Mouse (Mus musculus): ENCODE data around the gene Nod2.

Gene Nod2

GRCm38 (mm10) chr8:88633343-88633765 is 13.8 kb upstream of the Nod2 start:
- WGBS = 77% methylated on average over 7 of the region's 7 CpGs

- 82% methylated on average over 14 of the region's 14 CpGs for WGBS
Observed at GRCm38 (mm10) chr8:88635474-88636397, 11.4 kb upstream of the Nod2 start, which contains the start of gene Snx20. TSS of gene Snx20 (minus strand) at chr8:88636128.

GRCm38 (mm10) chr8:88637092-88638000 is 9.8 kb upstream of the Nod2 start:
- 82% methylated on average over 9 of the region's 9 CpGs for WGBS

- WGBS = over 99% methylated on average over 3 of the region's 3 CpGs
Observed at GRCm38 (mm10) chr8:88638908-88639307, 8.2 kb upstream of the Nod2 start.

- WGBS = 69% methylated on average over 5 of the region's 5 CpGs
Observed at GRCm38 (mm10) chr8:88642734-88643564, 4.2 kb upstream of the Nod2 start.

- whole genome bisulfite sequencing = 77% methylated on average over 6 of the region's 6 CpGs
Observed at GRCm38 (mm10) chr8:88650016-88650708, 3.0 kb downstream of the Nod2 start.

- WGBS = 65% methylated on average over 4 of the region's 4 CpGs
Observed at GRCm38 (mm10) chr8:88651122-88651521, 4.0 kb downstream of the Nod2 start.

- WGBS = 63% methylated on average over 3 of the region's 3 CpGs
Observed at GRCm38 (mm10) chr8:88659873-88660272, 12.8 kb downstream of the Nod2 start.

- WGBS = 87% methylated on average over 6 of the region's 6 CpGs
Observed at GRCm38 (mm10) chr8:88662401-88662821, 15.3 kb downstream of the Nod2 start.

- 89% methylated on average over 16 of the region's 16 CpGs for WGBS
Observed at GRCm38 (mm10) chr8:88664121-88664520, 17.0 kb downstream of the Nod2 start.

- 74% methylated on average over 19 of the region's 19 CpGs for WGBS
Observed at GRCm38 (mm10) chr8:88664947-88665346, 17.8 kb downstream of the Nod2 start.

- WGBS = 91% methylated on average over 1 of the region's 1 CpGs
Observed at GRCm38 (mm10) chr8:88666435-88666834, 19.3 kb downstream of the Nod2 start.

- WGBS = 36% methylated on average over 14 of the region's 14 CpGs
Observed at GRCm38 (mm10) chr8:88668400-88669086, 21.4 kb downstream of the Nod2 start.

GRCm38 (mm10) chr8:88670782-88671181 is 23.7 kb downstream of the Nod2 start:
- 86% methylated on average over 6 of the region's 6 CpGs for WGBS

- WGBS = 48% methylated on average over 10 of the region's 10 CpGs
Observed at GRCm38 (mm10) chr8:88671575-88671974, 24.5 kb downstream of the Nod2 start.

GRCm38 (mm10) chr8:88673859-88674258 is 26.7 kb downstream of the Nod2 start:
- WGBS = 81% methylated on average over 5 of the region's 5 CpGs

GRCm38 (mm10) chr8:88675372-88676165 is 28.5 kb downstream of the Nod2 start:
- 43% methylated on average over 12 of the region's 12 CpGs for WGBS

- WGBS = 66% methylated on average over 8 of the region's 8 CpGs
Observed at GRCm38 (mm10) chr8:88677071-88677470, 30.0 kb downstream of the Nod2 start.

- WGBS = 65% methylated on average over 2 of the region's 2 CpGs
Observed at GRCm38 (mm10) chr8:88680566-88680965, 33.5 kb downstream of the Nod2 start.
